ENCODE assay signal across 10 mouse cellular contexts in genomic region chr1:183116946-183117826, GRCm38 (mm10).
DNase-seq lines count a peak whose midpoint lies in the region; ATAC-seq and TF ChIP-seq lines count a peak whose summit lies in the region.
"Had no signal": no experiment of that assay in that cellular context is flagged by ENCODE, and none has a peak within 500 bp of the region (broad histone marks: within the 10 kb centered on the region; RNA-seq: fewer than 3 reads in every experiment).

No protein-coding gene starts in this region.

- WGBS in forebrain, embryonic 13.5 days: 85% methylated on average over 15 of the region's 15 CpGs
- 87% methylated on average over 15 of the region's 15 CpGs for WGBS in forebrain, embryonic 14.5 days
- WGBS in lung, embryonic 16.5 days: 59% methylated on average over 15 of the region's 15 CpGs
- 81% methylated on average over 15 of the region's 15 CpGs for WGBS in hindbrain, embryonic 13.5 days

- 0 out of 2 replicates have a peak overlapping the region, but pooled peaks have one; percentile 0 for H3K27ac ChIP-seq in forebrain, embryonic 13.5 days
- no peak overlapping the region for H3K27ac ChIP-seq in forebrain, embryonic 14.5 days (ENCODE audit: low read depth, low read length)
- H3K27ac ChIP-seq in lung, embryonic 16.5 days (ENCODE audit: low read length): no peak overlapping the region; the same call in 1 of the 2 replicates
- H3K27ac ChIP-seq in hindbrain, embryonic 13.5 days: peak overlapping the region; percentile 72

- H3K27me3 ChIP-seq in forebrain, embryonic 13.5 days: no peaks in the 10 kb centered on the region
- H3K27me3 ChIP-seq in forebrain, embryonic 14.5 days (replicated peaks; ENCODE audit: control insufficient read depth, insufficient read depth, low read length): no peaks in the 10 kb centered on the region
- no peaks in the 10 kb centered on the region for H3K27me3 ChIP-seq in lung, embryonic 16.5 days (ENCODE audit: control insufficient read depth, insufficient read depth, low read depth, low read length)
- no peaks in the 10 kb centered on the region for H3K27me3 ChIP-seq in hindbrain, embryonic 13.5 days
- no peaks in the 10 kb centered on the region for H3K27me3 ChIP-seq in myocyte (ENCODE audit: control insufficient read depth, insufficient read depth, insufficient read length)

- peaks cover 61% of the 10 kb centered on the region for H3K79me2 ChIP-seq in myocyte (ENCODE audit: control insufficient read depth, insufficient read depth)

- ATAC-seq in forebrain, embryonic 13.5 days: no peak
- no peak for ATAC-seq in forebrain, embryonic 14.5 days
- ATAC-seq in lung, embryonic 16.5 days (ENCODE audit: low read depth): peak; percentile 26
- ATAC-seq in hindbrain, embryonic 13.5 days (ENCODE audit: low FRiP score): 0 out of 2 replicates have a peak, but pooled peaks have one; percentile 32

- no peak for TF ChIP-seq POLR2A in myocyte (IDR thresholded peaks at IDR 0.05; ENCODE audit: insufficient read length, low read depth)

- H3K9me3 ChIP-seq in forebrain, embryonic 13.5 days (replicated peaks): no peaks in the 10 kb centered on the region
- H3K9me3 ChIP-seq in forebrain, embryonic 14.5 days (replicated peaks; ENCODE audit: control insufficient read depth, low read length): no peaks in the 10 kb centered on the region
- no peaks in the 10 kb centered on the region for H3K9me3 ChIP-seq in lung, embryonic 16.5 days (ENCODE audit: control insufficient read depth, low read length)
- no peaks in the 10 kb centered on the region for H3K9me3 ChIP-seq in hindbrain, embryonic 13.5 days

- no peaks in the 10 kb centered on the region for H3K36me3 ChIP-seq in forebrain, embryonic 13.5 days (ENCODE audit: poor library complexity, severe bottlenecking)
- H3K36me3 ChIP-seq in forebrain, embryonic 14.5 days (ENCODE audit: control insufficient read depth, insufficient read depth, low read length): no peaks in the 10 kb centered on the region
- H3K36me3 ChIP-seq in lung, embryonic 16.5 days (ENCODE audit: control insufficient read depth, insufficient read depth, low read length): no peaks in the 10 kb centered on the region
- H3K36me3 ChIP-seq in hindbrain, embryonic 13.5 days: no peaks in the 10 kb centered on the region
- no peaks in the 10 kb centered on the region for H3K36me3 ChIP-seq in myocyte (ENCODE audit: control insufficient read depth, insufficient read depth)

- H3ac ChIP-seq in myocyte (ENCODE audit: control insufficient read depth, insufficient read length): no peak overlapping the region

- H3K4me2 ChIP-seq in forebrain, embryonic 13.5 days: no peak overlapping the region
- H3K4me2 ChIP-seq in forebrain, embryonic 14.5 days (ENCODE audit: low read length): no peak overlapping the region
- no peak overlapping the region for H3K4me2 ChIP-seq in lung, embryonic 16.5 days (ENCODE audit: low read depth, low read length)
- no peak overlapping the region for H3K4me2 ChIP-seq in hindbrain, embryonic 13.5 days
- peak overlapping the region; percentile 50 for H3K4me2 ChIP-seq in myocyte (ENCODE audit: low read depth)

- DNase-seq in forebrain, embryonic 14.5 days (ENCODE audit: low spot score): no peak
- no peak for DNase-seq in lung, postnatal 4 days
- DNase-seq in left cerebral cortex, adult 18-20 months (ENCODE audit: low spot score in 2 of 2): no peak
- no peak for DNase-seq in adrenal gland, postnatal 10 days
- DNase-seq: cerebellum, adult 9-10 months; kidney, adult 9 months had no signal

- no peak overlapping the region for H3K4me3 ChIP-seq in forebrain, embryonic 13.5 days
- H3K4me3 ChIP-seq in forebrain, embryonic 14.5 days (ENCODE audit: low read depth, low read length): no peak overlapping the region
- no peak overlapping the region for H3K4me3 ChIP-seq in lung, embryonic 16.5 days (ENCODE audit: low read length)
- H3K4me3 ChIP-seq in hindbrain, embryonic 13.5 days: no peak overlapping the region
- no peak overlapping the region for H3K4me3 ChIP-seq in myocyte

- peaks cover 32% of the 10 kb centered on the region for H3K4me1 ChIP-seq in forebrain, embryonic 13.5 days
- H3K4me1 ChIP-seq in forebrain, embryonic 14.5 days (ENCODE audit: control insufficient read depth, insufficient read depth, low read length): peaks cover 8% of the 10 kb centered on the region
- H3K4me1 ChIP-seq in lung, embryonic 16.5 days (replicated peaks; ENCODE audit: control insufficient read depth, insufficient read depth, low read length): peaks cover 15% of the 10 kb centered on the region
- H3K4me1 ChIP-seq in hindbrain, embryonic 13.5 days (replicated peaks): peaks cover 44% of the 10 kb centered on the region

- H3K9ac ChIP-seq in forebrain, embryonic 13.5 days: no peak overlapping the region
- no peak overlapping the region for H3K9ac ChIP-seq in forebrain, embryonic 14.5 days (ENCODE audit: low read length)
- H3K9ac ChIP-seq in lung, embryonic 16.5 days (ENCODE audit: low read length): no peak overlapping the region
- no peak overlapping the region for H3K9ac ChIP-seq in hindbrain, embryonic 13.5 days

TF ChIP-seq in myocyte, 11 proteins besides CTCF, POLR2A, EP300 and RAD21:
- TF ChIP-seq MYOG (IDR thresholded peaks at IDR 0.05; ENCODE audit: control insufficient read depth in 1 of 3, insufficient read depth in 1 of 3, insufficient read length in 2 of 3, low read depth in 2 of 3) (no peak), CEBPB (IDR thresholded peaks at IDR 0.05; ENCODE audit: insufficient read depth, poor library complexity, severe bottlenecking) (0 out of 2 replicates have a peak, but pooled peaks have one; percentile 31)

Comparison
In these comparisons a context has a peak if more than half of its experiments do, and no peak if none do; other contexts are left out.
1. H3K27ac ChIP-seq: peak in forebrain, embryonic 13.5 days (single experiment) and hindbrain, embryonic 13.5 days (single experiment); none in forebrain, embryonic 14.5 days (single experiment) and lung, embryonic 16.5 days (single experiment).
2. ATAC-seq: peak in lung, embryonic 16.5 days (single experiment) and hindbrain, embryonic 13.5 days (single experiment); none in forebrain, embryonic 13.5 days (single experiment) and forebrain, embryonic 14.5 days (single experiment).